Mouse (Mus musculus): ENCODE results near the gene Nudt14.

Gene Nudt14

DNA sequence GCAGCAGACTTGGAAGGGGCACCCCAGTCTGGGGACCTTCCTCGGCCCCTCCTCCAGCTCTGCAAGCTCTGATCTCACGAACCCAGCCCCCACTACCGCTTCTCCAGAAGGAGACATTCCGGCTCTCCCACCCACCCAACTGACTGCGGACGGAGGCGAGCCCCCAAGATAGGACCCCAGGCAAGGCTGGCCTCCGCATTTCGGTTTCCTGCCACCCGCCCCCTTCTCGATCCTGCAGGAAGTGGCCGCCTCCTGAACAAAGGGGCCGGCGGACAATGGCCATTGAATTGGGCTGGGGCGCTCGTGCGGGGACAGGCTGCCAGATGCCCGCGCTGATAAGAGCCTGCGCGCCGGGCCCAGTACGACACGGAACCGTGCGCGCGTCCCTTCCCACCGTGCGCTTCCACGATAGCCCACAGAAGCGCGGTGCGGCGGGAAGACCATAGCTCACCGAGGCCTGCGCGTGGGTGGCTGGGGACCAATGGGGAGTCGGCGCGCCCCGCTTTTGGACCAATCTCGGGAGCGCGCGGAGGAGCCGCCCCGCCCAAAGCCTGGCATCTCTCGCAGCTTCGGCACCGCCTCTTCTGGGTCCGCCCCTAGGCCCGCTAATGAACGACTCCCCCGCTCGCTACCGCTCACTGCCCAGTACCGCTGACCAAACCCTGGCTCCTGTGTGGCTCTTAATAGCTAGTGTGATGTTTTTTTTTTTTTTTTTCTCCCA lies 8.3 kb upstream of the Nudt14 start:
- DNase-seq (ENCODE audit: low spot score in 2 of 2), result peak; percentile 55 to 84

DNA sequence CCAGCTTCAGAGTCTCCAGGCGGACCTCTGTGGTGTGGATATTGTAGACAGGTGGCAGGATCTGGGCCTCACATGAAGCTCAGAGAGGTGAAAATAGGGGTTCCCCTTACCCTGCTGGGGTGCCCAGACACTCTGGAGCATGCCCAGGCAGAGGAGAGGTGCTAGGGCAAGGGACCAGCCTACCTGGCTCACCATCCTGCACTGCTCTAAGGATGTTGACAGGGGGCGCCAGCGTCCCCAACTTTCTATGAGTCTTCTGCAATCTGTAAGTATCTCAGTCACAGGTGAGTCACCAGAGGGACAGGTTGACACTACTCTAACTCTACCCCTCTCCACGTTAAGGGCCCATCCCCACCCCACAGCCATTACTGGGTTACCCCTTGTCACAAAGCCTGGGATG lies 5.4 kb upstream of the Nudt14 start:
- peak in 1 of 2 experiments; percentile 57 for DNase-seq (ENCODE audit: low spot score in 2 of 2)

DNA sequence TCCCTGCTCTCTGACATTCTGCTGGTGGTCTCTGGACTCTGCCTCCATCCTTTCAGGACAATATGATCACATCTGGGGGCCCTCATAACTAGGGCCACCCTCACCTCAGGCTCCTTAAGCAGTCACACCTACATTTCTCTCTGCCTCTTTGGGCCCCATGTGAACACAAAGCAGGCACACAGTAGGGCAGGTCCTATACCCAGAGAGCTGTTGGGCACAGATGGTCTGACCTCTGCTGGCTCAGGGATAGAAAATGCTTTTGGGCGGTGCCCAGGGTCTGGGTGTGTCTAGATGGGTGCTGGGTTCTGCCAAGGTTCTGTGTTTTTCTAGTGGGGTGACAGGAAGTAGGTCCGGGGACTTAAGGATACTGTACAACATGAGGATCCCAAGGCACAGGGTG lies 1.7 kb upstream of the Nudt14 start:
- no peak for DNase-seq (ENCODE audit: low spot score in 2 of 2)

DNA sequence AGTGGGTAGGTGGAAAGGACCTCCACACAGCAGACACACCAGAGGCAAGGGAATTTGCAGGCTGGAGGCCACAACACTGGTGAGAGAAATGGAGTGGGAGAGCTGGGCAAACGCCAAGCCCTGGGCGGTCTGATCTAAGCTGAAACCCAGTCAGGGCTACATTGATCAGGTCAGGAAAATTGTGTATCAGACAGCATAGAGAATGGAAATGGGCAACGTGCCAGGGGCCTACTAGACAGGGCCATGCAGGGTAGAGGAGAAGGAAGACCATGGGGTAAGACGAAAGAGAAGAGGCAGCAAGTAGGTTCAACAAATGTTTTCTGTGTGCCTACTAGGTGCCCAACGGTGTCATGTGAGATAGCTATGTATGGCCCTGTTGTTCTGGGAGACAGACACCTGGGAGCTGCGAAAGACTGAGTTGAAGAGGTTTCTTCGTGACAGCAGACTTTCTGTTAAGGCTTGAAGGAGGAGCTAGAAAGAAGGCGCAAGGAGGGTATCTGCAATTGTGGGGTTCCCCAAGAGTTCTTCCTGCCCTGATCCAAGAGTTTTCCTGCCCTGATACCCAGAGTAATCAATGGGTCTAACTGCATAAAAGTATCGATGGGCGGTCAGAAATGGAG lies 658 bp downstream of the Nudt14 start:
- DNase-seq (ENCODE audit: low spot score in 2 of 2), result peak in 1 of 2 experiments; percentile 42

DNA sequence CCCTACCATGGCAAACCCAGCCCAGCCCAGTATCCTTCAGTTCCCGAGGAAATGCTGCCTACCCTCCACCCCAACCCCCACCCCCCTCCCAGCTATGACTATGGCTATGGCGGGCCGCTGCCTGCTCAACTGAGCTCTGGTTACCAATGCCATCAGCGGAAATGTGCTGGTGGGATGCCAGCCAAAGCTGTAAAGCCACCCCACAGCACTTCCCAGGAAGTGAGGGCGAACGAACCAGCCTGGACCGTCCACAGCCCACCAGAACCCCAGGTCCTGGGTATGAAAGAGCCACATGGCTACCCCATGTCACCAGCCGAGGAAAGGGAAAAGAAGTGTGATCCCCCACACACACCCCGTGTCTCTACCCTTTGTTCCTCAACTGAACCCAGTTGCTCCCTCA lies 1.2 kb downstream of the Nudt14 start:
- DNase-seq (ENCODE audit: low spot score in 2 of 2), result no peak

DNA sequence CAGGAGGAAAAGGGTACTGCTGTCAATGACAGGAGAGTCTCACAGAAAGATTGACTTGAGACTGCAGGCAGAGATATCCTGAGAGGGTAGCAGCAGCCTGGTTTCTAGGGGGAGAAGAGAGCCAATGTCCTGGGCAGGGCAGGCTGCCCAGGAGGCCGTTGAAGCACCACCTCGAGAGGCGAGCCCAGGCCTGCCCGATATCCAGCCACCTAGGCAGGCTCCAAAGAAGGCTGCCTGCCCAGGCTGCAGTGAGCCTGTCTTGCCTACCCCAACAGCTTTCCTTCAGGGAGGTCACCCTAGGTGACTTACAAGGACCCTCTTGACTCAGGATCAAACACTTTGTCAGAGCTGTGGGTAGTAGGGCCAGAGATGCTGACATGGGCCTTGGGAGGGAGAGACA lies 1.7 kb downstream of the Nudt14 start:
- DNase-seq (ENCODE audit: low spot score in 2 of 2), result no peak

DNA sequence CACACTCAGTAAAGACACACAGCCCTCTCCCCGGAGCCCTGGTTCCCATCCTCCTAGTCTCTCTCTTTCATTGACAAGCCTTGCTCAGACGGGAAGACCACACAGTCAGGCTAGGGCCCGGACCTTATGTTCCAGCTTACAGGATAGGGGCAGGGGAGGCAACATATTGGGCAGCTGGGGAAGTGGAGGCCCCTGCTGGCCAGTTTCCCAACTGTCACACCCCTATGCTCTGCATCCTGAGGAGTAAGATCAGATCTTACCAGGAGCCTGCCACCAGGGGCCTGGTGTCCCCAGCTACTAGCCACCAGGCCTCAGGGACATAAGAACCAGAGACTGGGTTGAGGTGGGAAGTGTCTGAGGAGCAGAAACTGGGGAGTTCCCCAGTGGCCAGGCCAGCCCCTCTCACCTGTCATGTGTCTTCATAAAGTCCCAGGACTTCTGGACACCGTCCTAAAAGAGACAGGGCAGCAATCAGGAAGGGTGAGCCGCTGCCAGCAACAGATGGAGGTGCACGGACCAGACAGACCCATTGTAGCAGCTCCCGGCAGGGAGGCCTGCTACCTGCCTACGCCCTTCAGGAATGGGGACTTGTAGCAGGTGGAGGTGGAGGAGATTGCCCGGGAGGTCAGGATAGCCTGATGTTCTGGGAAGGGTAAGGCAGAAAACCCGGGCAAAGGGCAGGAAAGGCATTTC lies 2.9 kb downstream of the Nudt14 start:
- DNase-seq (ENCODE audit: low spot score in 2 of 2), result no peak

DNA sequence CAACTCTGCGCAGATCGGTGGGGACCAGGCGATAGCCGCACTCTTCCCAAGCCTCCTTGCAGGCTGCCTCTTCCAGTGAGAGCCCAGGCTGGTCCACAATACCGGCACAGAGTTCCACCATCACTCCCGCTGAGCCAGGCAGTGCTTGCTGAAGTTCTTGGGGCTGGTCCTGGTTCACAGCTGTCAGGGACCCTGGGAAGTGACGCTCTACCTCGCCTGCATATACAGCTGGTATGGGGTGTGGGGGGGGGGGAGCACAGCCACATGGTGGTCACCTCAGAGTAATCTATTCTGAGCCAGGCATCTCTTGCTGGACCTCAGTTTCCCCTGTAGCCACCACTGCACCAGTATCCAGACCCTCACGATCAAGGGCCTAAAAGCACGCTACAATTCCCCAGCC lies 3.6 kb downstream of the Nudt14 start:
- no peak for DNase-seq (ENCODE audit: low spot score in 2 of 2)

DNA sequence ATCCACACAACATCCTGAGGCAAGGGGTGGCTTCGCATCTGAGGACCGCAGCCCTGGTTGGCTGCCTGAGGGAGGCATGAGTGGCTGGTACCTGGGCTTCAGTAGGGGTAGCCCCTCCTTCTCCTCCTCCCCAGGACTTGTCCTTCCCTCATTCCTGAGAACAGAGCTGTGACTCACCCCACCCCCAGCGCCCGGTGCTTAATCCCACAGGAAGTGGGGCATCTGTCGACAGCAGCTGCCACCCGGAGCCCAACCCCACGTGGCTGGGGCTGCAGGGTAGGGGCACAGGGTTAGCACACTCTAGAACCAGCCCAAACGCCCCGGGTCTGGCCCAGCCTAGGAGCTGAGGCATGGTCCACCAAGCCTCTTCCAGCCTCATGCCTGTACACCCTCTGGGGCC lies 4.0 kb downstream of the Nudt14 start:
- DNase-seq (ENCODE audit: low spot score in 2 of 2), result no peak

DNA sequence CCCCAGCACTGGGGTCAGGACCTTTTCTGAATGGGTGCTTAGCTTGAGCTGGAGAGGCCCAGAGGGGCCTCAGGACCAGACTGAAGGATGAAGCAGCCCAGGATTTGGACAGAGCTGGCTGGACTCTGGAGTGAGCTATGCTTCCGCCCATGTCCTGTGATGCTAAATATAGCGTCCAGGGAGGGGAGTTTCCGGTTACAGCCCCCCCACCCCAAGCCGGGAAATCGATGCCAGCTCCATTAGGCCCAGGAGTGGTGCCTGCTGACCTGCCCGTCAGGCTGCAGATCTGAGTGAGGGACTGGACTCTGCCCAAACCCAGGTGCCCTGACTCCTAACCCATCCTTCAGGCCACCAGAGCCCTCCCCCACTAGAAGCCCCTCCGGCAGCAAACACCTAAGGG lies 9.3 kb downstream of the Nudt14 start:
- DNase-seq (ENCODE audit: low spot score in 2 of 2), result no peak

DNA sequence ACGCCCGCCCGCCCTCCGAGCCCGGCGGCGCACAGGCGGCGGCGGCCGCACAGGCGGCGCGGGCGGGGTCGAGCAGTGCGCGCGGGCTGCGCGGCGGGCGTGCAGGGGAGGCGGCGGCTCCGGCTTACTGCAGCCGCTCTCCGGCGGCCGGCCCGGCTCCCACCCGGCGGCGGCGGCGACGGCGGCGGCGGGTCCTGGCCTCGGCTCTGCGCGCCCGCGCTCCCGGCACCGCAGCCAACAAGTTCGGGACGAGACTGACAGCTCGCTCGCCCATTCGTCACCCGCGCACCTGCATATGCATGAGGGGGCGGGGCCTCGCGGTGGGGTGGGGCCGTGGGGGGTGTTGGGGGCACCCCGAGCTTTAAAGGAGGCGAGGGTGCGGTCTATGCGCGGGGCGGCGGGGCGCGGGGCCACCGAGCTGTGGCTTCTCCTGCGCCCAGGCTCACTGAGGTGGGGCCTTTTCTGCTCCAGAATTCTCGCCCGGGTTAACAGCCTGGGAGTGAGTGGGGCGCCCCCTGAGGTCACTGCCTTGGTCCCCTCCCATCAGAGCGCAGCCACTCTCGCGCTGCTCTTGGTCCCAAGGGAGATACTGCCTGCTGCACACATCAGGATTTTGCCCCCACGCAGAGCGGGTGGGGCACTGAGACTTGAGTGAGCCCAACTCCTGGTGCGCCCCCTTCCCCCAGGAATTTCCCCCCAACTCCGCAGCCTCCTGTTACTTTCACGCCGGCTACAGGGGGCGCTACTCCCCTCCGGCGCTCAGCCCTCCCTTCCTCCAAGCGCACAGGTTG lies 12.2 kb downstream of the Nudt14 start, which contains the start of gene Jag2:
Gene Jag2 (minus strand): TSS at position 215 of the 791 bp plus-strand sequence.
- peak; percentile 18 to 52 for DNase-seq (ENCODE audit: low spot score in 2 of 2)

DNA sequence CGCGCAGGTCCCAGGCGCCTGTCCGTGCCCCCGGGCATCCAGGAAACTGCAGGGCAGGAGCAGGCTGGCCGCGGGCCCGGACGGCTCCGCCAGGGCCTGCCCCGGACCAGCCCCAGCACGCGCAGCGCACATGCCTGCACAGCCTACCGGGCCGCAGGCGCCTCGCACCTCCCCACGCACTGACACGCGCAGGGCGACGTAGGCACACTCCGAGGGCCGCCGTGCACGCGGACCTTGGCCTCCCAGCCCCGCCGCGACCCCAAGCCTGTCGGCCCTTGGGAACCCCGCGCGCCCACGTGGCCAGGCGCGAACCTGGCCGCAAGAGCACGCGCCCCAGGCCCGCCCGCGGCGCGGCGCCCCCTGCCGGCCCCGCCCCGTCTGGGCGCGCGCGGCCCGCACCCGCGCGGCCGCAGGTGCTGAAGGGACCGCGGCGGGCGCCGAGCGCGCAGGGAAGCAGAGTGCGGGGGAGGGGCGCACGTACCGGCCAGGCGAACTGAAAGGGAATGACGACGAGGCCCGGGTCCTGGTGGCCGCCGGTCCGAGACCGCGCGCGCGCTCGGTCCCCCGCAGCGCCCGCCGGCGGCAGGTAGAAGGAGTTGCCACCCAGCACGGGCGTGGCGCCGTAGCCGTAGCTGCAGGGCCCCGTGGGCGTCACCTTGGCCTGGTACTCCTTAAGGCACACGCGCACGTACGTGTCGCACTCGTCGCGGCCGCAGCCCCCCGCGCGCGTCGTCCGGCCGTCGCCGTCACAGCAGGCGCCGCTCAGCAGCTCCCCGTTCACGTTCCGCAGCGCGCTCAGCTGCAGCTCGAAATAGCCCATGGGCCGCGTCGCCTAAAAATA lies 13.3 kb downstream of the Nudt14 start:
- DNase-seq (ENCODE audit: low spot score in 2 of 2), result peak in 1 of 2 experiments; percentile 19

DNA sequence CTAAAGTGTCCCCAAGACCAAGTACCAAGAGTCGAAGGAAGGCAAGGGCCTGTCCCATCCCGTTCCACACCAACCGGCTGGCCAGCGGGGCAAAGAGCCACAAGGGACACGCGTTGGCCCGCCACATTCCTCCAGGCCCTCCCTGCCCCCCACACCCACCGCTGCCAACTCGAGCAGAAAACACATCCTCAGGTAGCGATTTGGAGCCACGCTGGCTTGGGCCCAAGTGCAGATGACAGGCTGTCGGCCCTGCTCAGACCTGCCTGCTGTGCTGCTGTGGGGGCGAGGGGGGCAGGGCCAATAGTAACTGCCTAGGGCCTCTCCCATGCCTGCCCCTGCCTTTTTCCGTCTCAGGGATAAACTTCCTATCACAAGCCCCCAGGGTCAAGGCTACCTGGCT lies 14.7 kb downstream of the Nudt14 start:
- no peak for DNase-seq (ENCODE audit: low spot score in 2 of 2)

DNA sequence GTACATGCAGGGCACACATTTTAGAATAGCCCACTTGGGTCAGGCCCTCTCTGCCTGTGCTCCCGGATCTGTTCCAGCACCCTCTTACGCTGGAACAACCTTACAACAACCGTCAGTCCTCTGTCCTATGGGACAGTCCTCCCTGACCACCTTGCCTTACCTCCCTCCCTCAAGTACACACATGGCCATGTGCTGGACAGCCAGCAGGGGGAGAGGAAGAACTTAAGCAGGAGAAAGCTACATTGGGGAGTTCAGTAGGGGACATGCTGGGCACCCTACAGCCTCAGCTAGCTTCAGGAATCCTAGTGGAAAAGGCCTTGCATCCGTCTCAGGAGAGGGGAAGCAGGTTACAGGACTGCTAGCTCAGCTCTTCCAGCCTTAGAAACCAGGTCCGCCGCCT lies 16.0 kb downstream of the Nudt14 start:
- DNase-seq (ENCODE audit: low spot score in 2 of 2), result no peak

DNA sequence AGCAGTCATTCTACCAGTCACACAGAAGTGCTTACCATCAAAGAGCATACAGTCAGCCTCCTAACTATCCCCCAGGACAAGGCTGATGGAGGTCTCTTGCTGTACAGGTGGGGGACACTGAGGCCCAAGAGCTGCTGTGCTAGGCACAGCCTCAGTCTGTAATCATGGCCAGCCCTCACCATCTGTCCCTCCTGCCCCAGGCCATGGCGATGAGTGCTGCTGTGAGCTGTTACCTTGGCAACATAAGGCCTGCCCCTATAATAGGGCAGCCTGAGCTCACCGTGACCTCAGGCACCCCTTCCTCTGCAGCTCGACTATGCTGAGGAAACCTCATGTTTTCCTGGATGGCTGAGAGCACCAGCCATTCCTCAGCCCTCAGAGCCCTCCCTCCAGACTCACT lies 19.4 kb downstream of the Nudt14 start:
- no peak for DNase-seq (ENCODE audit: low spot score in 2 of 2)

DNA sequence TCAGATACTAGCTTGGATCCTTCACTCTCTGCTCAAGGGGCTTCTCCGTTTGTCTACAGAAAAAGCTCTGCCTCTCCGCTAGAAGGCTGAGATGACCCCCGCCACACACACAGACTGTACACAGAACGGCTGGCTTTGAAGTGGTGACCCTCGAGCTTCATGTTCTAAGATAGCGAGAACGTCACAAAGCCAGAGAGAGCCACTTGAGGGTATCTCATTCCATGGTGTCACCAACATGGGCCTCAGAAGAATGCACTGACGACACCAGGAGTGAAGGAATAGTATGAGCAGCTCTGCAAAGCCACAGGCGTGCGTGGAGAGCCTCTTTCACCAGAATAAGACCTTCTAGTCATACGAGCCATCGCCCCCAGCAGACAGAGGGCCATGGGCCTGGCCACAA lies 20.4 kb downstream of the Nudt14 start:
- no peak for DNase-seq (ENCODE audit: low spot score in 2 of 2)

DNA sequence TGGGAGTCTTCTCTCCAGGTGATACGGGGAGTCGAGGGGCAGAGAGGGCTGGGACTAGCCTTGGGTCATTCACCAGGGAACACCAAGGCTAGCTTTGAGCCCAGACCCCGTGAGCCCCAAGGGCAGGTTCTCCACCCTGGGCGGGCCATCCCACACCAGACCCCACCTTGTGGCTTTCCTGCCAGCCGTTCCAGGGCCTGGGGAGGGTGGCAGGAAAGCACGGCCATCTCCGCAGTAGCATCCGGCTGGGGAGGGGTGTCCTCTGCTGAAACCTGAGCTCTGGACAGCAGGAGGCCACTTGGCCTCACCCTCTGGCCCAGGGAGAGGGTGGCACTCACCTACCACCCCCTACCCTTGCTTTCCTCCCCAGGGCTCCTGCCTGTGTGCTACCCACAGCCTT lies 24.0 kb downstream of the Nudt14 start:
- no peak for DNase-seq (ENCODE audit: low spot score in 2 of 2)

DNA sequence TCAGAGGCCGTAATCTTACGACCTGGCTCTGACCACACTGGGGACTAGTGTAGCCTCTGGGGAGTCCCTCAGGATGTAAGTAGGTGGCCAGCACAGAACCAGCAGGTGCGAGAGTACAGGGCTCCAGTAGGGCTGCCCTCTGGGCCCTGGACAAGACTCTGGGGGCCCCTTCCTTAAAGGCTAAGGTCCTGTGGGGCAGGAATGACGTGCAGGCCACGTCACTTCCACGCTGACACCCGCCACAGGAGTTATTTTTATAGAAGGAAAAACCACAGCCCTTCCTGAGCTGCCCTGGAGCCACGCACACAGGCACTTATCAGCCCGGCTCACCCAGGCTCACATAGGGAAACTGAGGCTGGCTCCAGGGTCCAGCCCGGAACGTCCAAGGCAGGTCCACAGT lies 24.4 kb downstream of the Nudt14 start:
- DNase-seq (ENCODE audit: low spot score in 2 of 2), result no peak

DNA sequence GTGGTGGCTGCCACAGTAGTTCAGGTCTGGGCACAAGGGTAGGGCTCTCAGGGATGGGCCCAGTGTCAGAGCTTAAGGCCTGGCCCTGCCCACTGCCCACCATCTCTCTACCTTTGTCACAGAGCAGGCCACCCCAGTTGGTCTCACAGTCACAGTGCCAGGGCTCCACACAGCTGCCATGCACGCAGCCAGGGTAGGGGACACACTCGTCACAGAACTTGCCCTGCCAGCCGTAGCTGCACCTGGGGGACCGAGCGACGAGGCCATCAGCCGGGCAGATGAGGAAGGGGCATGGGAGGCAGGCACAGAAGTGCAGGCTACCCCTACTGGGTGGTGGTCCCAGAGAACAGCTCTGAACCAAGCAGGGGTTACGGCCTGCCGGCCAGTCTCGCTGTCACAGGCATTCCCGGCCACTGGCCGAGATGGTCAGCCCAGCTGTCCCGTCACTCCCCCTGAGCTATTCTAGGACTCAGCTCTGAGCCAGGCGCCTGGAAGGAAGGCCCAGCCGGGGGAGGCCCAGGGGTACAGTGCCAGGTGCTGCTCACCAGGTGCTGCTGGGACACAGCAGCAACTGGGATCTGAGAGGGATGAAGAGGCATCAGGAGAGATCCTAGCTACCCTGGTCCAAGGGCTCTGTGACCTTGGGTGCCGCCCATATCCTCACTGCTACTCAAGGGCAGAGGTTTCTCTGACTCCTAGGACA lies 25.1 kb downstream of the Nudt14 start:
- DNase-seq (ENCODE audit: low spot score in 2 of 2), result no peak

DNA sequence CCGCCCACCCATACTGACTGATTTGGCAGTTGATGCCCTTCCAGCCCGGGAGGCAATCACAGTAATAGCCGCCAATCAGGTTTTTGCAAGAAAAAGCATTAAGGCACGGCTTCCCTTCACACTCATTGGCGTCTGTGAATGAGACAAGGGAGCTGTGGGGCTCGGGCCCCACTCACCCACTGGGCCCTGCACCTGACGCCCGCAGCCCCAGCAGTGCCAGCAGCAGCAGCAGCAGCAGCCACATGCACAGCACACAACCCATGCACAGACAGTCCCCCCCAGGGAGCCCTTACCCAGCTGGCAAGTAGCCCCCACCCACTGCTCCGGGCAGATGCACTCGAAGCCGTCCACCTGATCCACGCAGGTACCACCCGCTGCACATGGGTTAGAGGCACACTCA lies 26.3 kb downstream of the Nudt14 start:
- no peak for DNase-seq (ENCODE audit: low spot score in 2 of 2)

DNA sequence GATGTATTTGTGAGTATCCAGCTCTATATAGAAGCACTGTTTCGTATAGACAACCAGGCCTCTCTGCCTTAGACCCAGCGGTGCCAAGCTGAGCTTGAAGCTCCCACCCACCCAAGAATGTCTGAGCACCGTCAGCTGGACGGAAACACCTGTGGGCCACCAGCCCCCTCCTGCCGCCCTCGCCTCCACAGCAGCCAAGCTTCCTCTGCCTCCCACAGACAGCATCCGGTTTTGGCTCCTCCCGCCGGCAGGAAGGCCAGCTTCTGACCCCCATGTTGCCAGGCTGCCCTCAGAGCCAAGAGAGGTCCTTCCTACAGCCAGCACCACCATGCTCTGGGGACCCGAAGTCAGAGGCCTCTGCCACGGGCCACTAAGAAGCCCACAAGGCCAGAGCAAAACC lies 27.4 kb downstream of the Nudt14 start:
- DNase-seq (ENCODE audit: low spot score in 2 of 2), result no peak

All from spleen, postnatal 10 days (tissue).